ENCODE assay signal across 26 mouse cellular contexts in genomic region chr12:104902392-104903053, GRCm38 (mm10). TPM values are rescaled to one million over a fixed set of nuclear protein-coding genes. Genes with fewer than 3 reads are reported as not detected.
DNase-seq lines count a peak whose midpoint lies in the region; ATAC-seq lines count a peak whose summit lies in the region.
"Had no signal": no experiment of that assay in that cellular context is flagged by ENCODE, and none has a peak within 500 bp of the region (broad histone marks: within the 10 kb centered on the region; RNA-seq: fewer than 3 reads in every experiment).

No protein-coding gene starts in this region.

- no peak overlapping the region for H3K27ac ChIP-seq in forebrain, embryonic 14.5 days (ENCODE audit: low read depth, low read length)
- no peak overlapping the region for H3K27ac ChIP-seq in forebrain, embryonic 12.5 days
- 0 out of 2 replicates have a peak overlapping the region, but pooled peaks have one; percentile 1 for H3K27ac ChIP-seq in hindbrain, embryonic 12.5 days
- no peak overlapping the region for H3K27ac ChIP-seq in hindbrain, embryonic 14.5 days
- H3K27ac ChIP-seq: embryonic facial prominence, embryonic 12.5 days; heart, adult 2 months; heart, embryonic 13.5 days; kidney, embryonic 15.5 days; left cerebral cortex, adult 2 months; limb, embryonic 13.5 days; lung, embryonic 15.5 days; midbrain, embryonic 12.5 days; neural tube, embryonic 13.5 days had no signal

- 80% methylated on average over 13 of the region's 13 CpGs for WGBS in forebrain, embryonic 14.5 days
- 86% methylated on average over 13 of the region's 13 CpGs for WGBS in forebrain, embryonic 12.5 days
- 85% methylated on average over 13 of the region's 13 CpGs for WGBS in hindbrain, embryonic 12.5 days
- 82% methylated on average over 13 of the region's 13 CpGs for WGBS in hindbrain, embryonic 14.5 days

- no peaks in the 10 kb centered on the region for H3K36me3 ChIP-seq in forebrain, embryonic 14.5 days (ENCODE audit: control insufficient read depth, insufficient read depth, low read length)
- no peaks in the 10 kb centered on the region for H3K36me3 ChIP-seq in forebrain, embryonic 12.5 days (replicated peaks)
- no peaks in the 10 kb centered on the region for H3K36me3 ChIP-seq in hindbrain, embryonic 12.5 days
- H3K36me3 ChIP-seq in hindbrain, embryonic 14.5 days (replicated peaks; ENCODE audit: control insufficient read depth, insufficient read depth) = no peaks in the 10 kb centered on the region
- H3K36me3 ChIP-seq: embryonic facial prominence, embryonic 12.5 days; heart, embryonic 13.5 days; kidney, embryonic 15.5 days; limb, embryonic 13.5 days; lung, embryonic 15.5 days; midbrain, embryonic 12.5 days; neural tube, embryonic 13.5 days had no signal

- no peaks in the 10 kb centered on the region; the same call in 1 of the 2 replicates for H3K27me3 ChIP-seq in forebrain, embryonic 14.5 days (replicated peaks; ENCODE audit: control insufficient read depth, insufficient read depth, low read length)
- H3K27me3 ChIP-seq in forebrain, embryonic 12.5 days = peaks cover 20% of the 10 kb centered on the region
- H3K27me3 ChIP-seq in hindbrain, embryonic 12.5 days = 0 out of 2 replicates have a peak, but pooled peaks cover 7% of the 10 kb centered on the region
- no peaks in the 10 kb centered on the region for H3K27me3 ChIP-seq in hindbrain, embryonic 14.5 days (ENCODE audit: control insufficient read depth, insufficient read depth, low read length)
- H3K27me3 ChIP-seq: embryonic facial prominence, embryonic 12.5 days; kidney, embryonic 15.5 days; lung, embryonic 15.5 days; neural tube, embryonic 13.5 days had no signal

- no peak overlapping the region for H3K9ac ChIP-seq in forebrain, embryonic 14.5 days (ENCODE audit: low read length)
- H3K9ac ChIP-seq in forebrain, embryonic 12.5 days = no peak overlapping the region
- H3K9ac ChIP-seq in hindbrain, embryonic 12.5 days = no peak overlapping the region
- H3K9ac ChIP-seq in hindbrain, embryonic 14.5 days = no peak overlapping the region
- H3K9ac ChIP-seq: embryonic facial prominence, embryonic 12.5 days; heart, embryonic 13.5 days; kidney, embryonic 15.5 days; limb, embryonic 13.5 days; lung, embryonic 15.5 days; midbrain, embryonic 12.5 days; neural tube, embryonic 13.5 days had no signal

- no peak overlapping the region for H3K4me2 ChIP-seq in forebrain, embryonic 14.5 days (ENCODE audit: low read length)
- H3K4me2 ChIP-seq in forebrain, embryonic 12.5 days = no peak overlapping the region
- no peak overlapping the region for H3K4me2 ChIP-seq in hindbrain, embryonic 12.5 days (replicated peaks)
- no peak overlapping the region for H3K4me2 ChIP-seq in hindbrain, embryonic 14.5 days (replicated peaks)
- H3K4me2 ChIP-seq: embryonic facial prominence, embryonic 12.5 days; heart, embryonic 13.5 days; kidney, embryonic 15.5 days; liver, embryonic 11.5 days; lung, embryonic 15.5 days; midbrain, embryonic 12.5 days; neural tube, embryonic 13.5 days had no signal

- no peak for DNase-seq in forebrain, embryonic 14.5 days (ENCODE audit: low spot score)
- no peak for DNase-seq in hindbrain, embryonic 14.5 days (ENCODE audit: low spot score)
- DNase-seq in brain, adult 2 months (ENCODE audit: low read depth, low spot score) = peak; percentile 49
- no peak for DNase-seq in embryo, embryonic 9.5 days (ENCODE audit: extremely low spot score)
- no peak for DNase-seq in urinary bladder, postnatal 25 days (ENCODE audit: low spot score)
- DNase-seq: adrenal gland, adult 8-10 months; cerebellum, adult 11 months; cerebellum, adult 9-10 months; cerebellum, postnatal 36 days; heart, adult 2 months; heart, postnatal 10 days; kidney, postnatal 25 days; lung, postnatal 36 days had no signal

- ATAC-seq in forebrain, embryonic 14.5 days = peak; percentile 59; the same call in 1 of the 2 replicates
- no peak for ATAC-seq in forebrain, embryonic 12.5 days (ENCODE audit: low FRiP score)
- ATAC-seq in hindbrain, embryonic 12.5 days (ENCODE audit: low FRiP score) = no peak
- ATAC-seq in hindbrain, embryonic 14.5 days (ENCODE audit: low FRiP score) = no peak
- ATAC-seq: intestine, postnatal 0 days had no signal

- no peaks in the 10 kb centered on the region for H3K9me3 ChIP-seq in forebrain, embryonic 14.5 days (replicated peaks; ENCODE audit: control insufficient read depth, low read length)
- H3K9me3 ChIP-seq in forebrain, embryonic 12.5 days = no peaks in the 10 kb centered on the region
- H3K9me3 ChIP-seq in hindbrain, embryonic 12.5 days (replicated peaks) = peaks cover 3% of the 10 kb centered on the region; the same call in 1 of the 2 replicates
- no peaks in the 10 kb centered on the region for H3K9me3 ChIP-seq in hindbrain, embryonic 14.5 days (ENCODE audit: control insufficient read depth, low read length)
- H3K9me3 ChIP-seq: embryonic facial prominence, embryonic 12.5 days; heart, embryonic 13.5 days; kidney, embryonic 15.5 days; lung, embryonic 15.5 days; neural tube, embryonic 13.5 days had no signal

- 0 out of 2 replicates have a peak, but pooled peaks cover 2% of the 10 kb centered on the region for H3K4me1 ChIP-seq in forebrain, embryonic 14.5 days (ENCODE audit: control insufficient read depth, insufficient read depth, low read length)
- peaks cover 16% of the 10 kb centered on the region for H3K4me1 ChIP-seq in forebrain, embryonic 12.5 days
- peaks cover 19% of the 10 kb centered on the region for H3K4me1 ChIP-seq in hindbrain, embryonic 12.5 days
- H3K4me1 ChIP-seq in hindbrain, embryonic 14.5 days (replicated peaks; ENCODE audit: control insufficient read depth, insufficient read depth, low read length) = peaks cover 10% of the 10 kb centered on the region; the same call in 1 of the 2 replicates

- no peak overlapping the region for H3K4me3 ChIP-seq in forebrain, embryonic 14.5 days (ENCODE audit: low read depth, low read length)
- no peak overlapping the region for H3K4me3 ChIP-seq in forebrain, embryonic 12.5 days (replicated peaks)
- H3K4me3 ChIP-seq in hindbrain, embryonic 12.5 days = no peak overlapping the region
- H3K4me3 ChIP-seq in hindbrain, embryonic 14.5 days (replicated peaks; ENCODE audit: low read length) = no peak overlapping the region
- H3K4me3 ChIP-seq: embryonic facial prominence, embryonic 12.5 days; heart, adult 2 months; heart, embryonic 13.5 days; kidney, embryonic 15.5 days; layer of hippocampus, adult 2 months; left cerebral cortex, adult 2 months; limb, embryonic 13.5 days; lung, embryonic 15.5 days; midbrain, embryonic 12.5 days; neural tube, embryonic 13.5 days had no signal

RNA-seq across cellular contexts. Expression of gene Clmn, which starts 37.6 kb away (rescaled TPM):
- 0.33 and 0.72 TPM in 2 replicates for polyA plus RNA-seq in forebrain, embryonic 14.5 days (2014; fragmentation: Nextera tagmentation; extraction: Ambion mirVana)
- 2.6 and 2.8 TPM in 2 replicates for polyA plus RNA-seq in forebrain, embryonic 12.5 days (2016; fragmentation: Nextera tagmentation; extraction: Ambion mirVana)
- polyA plus RNA-seq in hindbrain, embryonic 12.5 days (2016; fragmentation: Nextera tagmentation; extraction: Ambion mirVana) = 2.8 and 4.1 TPM in 2 replicates
- polyA plus RNA-seq in hindbrain, embryonic 14.5 days (2014; fragmentation: Nextera tagmentation; extraction: Ambion mirVana) = 1.0 and 1.7 TPM in 2 replicates
